Mouse (Mus musculus) G1E (cell line): ENCODE measurements around the gene 4921539E11Rik. TPM values are rescaled to one million over a fixed set of nuclear protein-coding genes. Genes with fewer than 3 reads are reported as not detected.

ENCODE experiments used
- ATAC-seq: 2 replicates; pipeline ENCODE4 v1.8.0; 2016; ENCODE audit warnings: mild to moderate bottlenecking; ENCODE audit not compliant: insufficient number of reproducible peaks, poor library complexity, low FRiP score, severe bottlenecking; ENCODE audit errors: extremely low read depth
- DNase-seq: peaks from one replicate; pipeline ENCODE4 v3.0.0; 2012; ENCODE audit warnings: low spot score
- H3K27me3 ChIP-seq: 2 replicates; pipeline ENCODE4 v1.6.1; 2012; ENCODE audit warnings: mild to moderate bottlenecking, low read length, inconsistent platforms; ENCODE audit not compliant: insufficient read depth
- H3K36me3 ChIP-seq: replicated peaks from 2 replicates; pipeline ENCODE3; 2012; ENCODE audit warnings: mild to moderate bottlenecking, inconsistent platforms
- H3K4me1 ChIP-seq: 2 replicates; pipeline ENCODE4 v1.6.1; 2012; ENCODE audit warnings: low read depth, low read length, inconsistent platforms, mixed read lengths; ENCODE audit not compliant: insufficient read depth
- H3K4me3 ChIP-seq: 2 replicates; pipeline ENCODE4 v1.5.1; 2012; ENCODE audit warnings: low read depth, mild to moderate bottlenecking, inconsistent platforms, low read length, moderate library complexity, mixed read lengths
- H3K9me3 ChIP-seq: replicated peaks from 2 replicates; pipeline ENCODE4 v1.6.1; 2012; ENCODE audit warnings: inconsistent platforms
- CTCF ChIP-seq: IDR thresholded peaks from 2 replicates; pipeline ENCODE4 v1.5.1; 2012; ENCODE audit warnings: low read depth, low read length, inconsistent platforms, mixed read lengths
- GATA1 ChIP-seq: IDR thresholded peaks from 2 replicates; pipeline ENCODE4 v1.6.1; 2012; ENCODE audit warnings: borderline replicate concordance, low read length, inconsistent platforms, mixed read lengths
- GATA2 ChIP-seq: IDR thresholded peaks from 2 replicates; pipeline ENCODE4 v1.6.1; 2012; ENCODE audit warnings: low read depth, low read length, inconsistent platforms, borderline replicate concordance
- POLR2AphosphoS5 ChIP-seq: IDR thresholded peaks from 2 replicates; pipeline ENCODE4 v1.6.1; 2012; ENCODE audit warnings: low read depth, low read length, inconsistent platforms; ENCODE audit not compliant: insufficient replicate concordance
- TAL1 ChIP-seq: conservative IDR thresholded peaks from 2 replicates; pipeline ENCODE4 v1.6.1; 2012; ENCODE audit warnings: low read depth, low read length, inconsistent platforms, mixed read lengths
- polyA plus RNA-seq: library from polyadenylated mRNA; stranded (reverse); fragments of >175 nt; gene quantifications from 2 replicates; pipeline ENCODE4 v1.2.3, GENCODE M21; 2012
- total RNA-seq, 2 experiments: library from RNA; stranded (forward) in 1 of 2; stranded (reverse) in 1 of 2; fragments of 200-1000 nt in 1 of 2; fragments of >200 nt in 1 of 2; fragmentation: Nextera tagmentation in 1 of 2; gene quantifications; 2 replicates each; pipeline ENCODE4 v1.2.3; 2014 to 2017

Gene 4921539E11Rik
- total RNA-seq (2014; fragmentation: Nextera tagmentation) (not detected in 2 replicates), total RNA-seq (2017) (0.22 TPM in 1 of 2 replicates, not detected in the other), polyA plus RNA-seq (not detected in 2 replicates)

GRCm38 (mm10) chr4:103290763-103291162, at the start of gene 4921539E11Rik:
Gene 4921539E11Rik (minus strand): TSS chr4:103290863.
- DNase-seq = no peak
- no peaks in the 10 kb centered on the region for H3K4me1 ChIP-seq
- TF ChIP-seq CTCF (no peak), GATA2 (no peak), GATA1 (no peak), TAL1 (no peak), POLR2AphosphoS5 (no peak)
- H3K4me3 ChIP-seq = no peak within 1 kb of the TSS; the same call in 1 of the 2 replicates
- no peak for ATAC-seq
- no peaks in the 10 kb centered on the region for H3K36me3 ChIP-seq
- H3K27me3 ChIP-seq = 0 out of 2 replicates have a peak, but pooled peaks cover 2% of the 10 kb centered on the region
- no peaks in the 10 kb centered on the region for H3K9me3 ChIP-seq

GRCm38 (mm10) chr4:103335134-103335533, 44.5 kb upstream of the 4921539E11Rik start:
- Histone ChIP-seq H3K36me3 (peaks cover 36% of the 10 kb centered on the region), H3K9me3 (no peaks in the 10 kb centered on the region), H3K27me3 (no peaks in the 10 kb centered on the region), H3K4me1 (no peaks in the 10 kb centered on the region), H3K4me3 (no peak overlapping the region)
- ATAC-seq = no peak
- no peak for DNase-seq
- TF ChIP-seq POLR2AphosphoS5 (no peak), CTCF (no peak), GATA2 (no peak), TAL1 (no peak), GATA1 (no peak)

GRCm38 (mm10) chr4:103329348-103329747, 38.7 kb upstream of the 4921539E11Rik start:
- Histone ChIP-seq H3K36me3 (peaks cover 57% of the 10 kb centered on the region), H3K9me3 (no peaks in the 10 kb centered on the region), H3K4me3 (no peak overlapping the region), H3K27me3 (no peaks in the 10 kb centered on the region), H3K4me1 (peaks cover 5% of the 10 kb centered on the region; the same call in 1 of the 2 replicates)
- ATAC-seq (no peak), DNase-seq (no peak)
- TF ChIP-seq GATA1 (no peak), TAL1 (no peak)

- Histone ChIP-seq H3K9me3 (no peaks in the 10 kb centered on the region), H3K36me3 (peaks cover 52% of the 10 kb centered on the region), H3K4me1 (peaks cover 5% of the 10 kb centered on the region; the same call in 1 of the 2 replicates), H3K27me3 (no peaks in the 10 kb centered on the region), H3K4me3 (no peak overlapping the region)
- ATAC-seq (peak; percentile 63), DNase-seq (peak; percentile 15)
- no peak for TF ChIP-seq GATA2
- peak; percentile 13; the same call in 1 of the 2 replicates for TF ChIP-seq CTCF
Measured at GRCm38 (mm10) chr4:103326994-103327393, 36.3 kb upstream of the 4921539E11Rik start.

GRCm38 (mm10) chr4:103324688-103325451, 34.2 kb upstream of the 4921539E11Rik start:
- Histone ChIP-seq H3K4me1 (peaks cover 5% of the 10 kb centered on the region; the same call in 1 of the 2 replicates), H3K9me3 (no peaks in the 10 kb centered on the region), H3K27me3 (no peaks in the 10 kb centered on the region), H3K36me3 (peaks cover 53% of the 10 kb centered on the region), H3K4me3 (no peak overlapping the region)
- no peak for ATAC-seq
- no peak for DNase-seq
- TF ChIP-seq CTCF (no peak), POLR2AphosphoS5 (no peak), GATA1 (no peak), GATA2 (no peak), TAL1 (no peak)

GRCm38 (mm10) chr4:103321461-103321860, 30.8 kb upstream of the 4921539E11Rik start:
- Histone ChIP-seq H3K27me3 (no peaks in the 10 kb centered on the region), H3K36me3 (peaks cover 51% of the 10 kb centered on the region), H3K4me1 (peaks cover 8% of the 10 kb centered on the region), H3K9me3 (no peaks in the 10 kb centered on the region), H3K4me3 (no peak overlapping the region)
- no peak for TF ChIP-seq GATA2
- TF ChIP-seq CTCF = no peak
- no peak for TF ChIP-seq TAL1
- no peak for TF ChIP-seq GATA1
- no peak for TF ChIP-seq POLR2AphosphoS5
- ATAC-seq (no peak), DNase-seq (no peak)
